Mouse (Mus musculus) thymus, adult 18-20 months (tissue): ENCODE data around the gene Gaa.
"Not testable (repeated sequence)": the region's sequence is repeated elsewhere in the genome, so short reads cannot be mapped to it uniquely, and the experiment has no call there.

Experiments used
- DNase-seq, 2 experiments: peaks; one replicate each; pipeline ENCODE4 v3.0.0; 2022; ENCODE audit warnings: mixed read lengths in 2 of 2

Gene Gaa

DNA sequence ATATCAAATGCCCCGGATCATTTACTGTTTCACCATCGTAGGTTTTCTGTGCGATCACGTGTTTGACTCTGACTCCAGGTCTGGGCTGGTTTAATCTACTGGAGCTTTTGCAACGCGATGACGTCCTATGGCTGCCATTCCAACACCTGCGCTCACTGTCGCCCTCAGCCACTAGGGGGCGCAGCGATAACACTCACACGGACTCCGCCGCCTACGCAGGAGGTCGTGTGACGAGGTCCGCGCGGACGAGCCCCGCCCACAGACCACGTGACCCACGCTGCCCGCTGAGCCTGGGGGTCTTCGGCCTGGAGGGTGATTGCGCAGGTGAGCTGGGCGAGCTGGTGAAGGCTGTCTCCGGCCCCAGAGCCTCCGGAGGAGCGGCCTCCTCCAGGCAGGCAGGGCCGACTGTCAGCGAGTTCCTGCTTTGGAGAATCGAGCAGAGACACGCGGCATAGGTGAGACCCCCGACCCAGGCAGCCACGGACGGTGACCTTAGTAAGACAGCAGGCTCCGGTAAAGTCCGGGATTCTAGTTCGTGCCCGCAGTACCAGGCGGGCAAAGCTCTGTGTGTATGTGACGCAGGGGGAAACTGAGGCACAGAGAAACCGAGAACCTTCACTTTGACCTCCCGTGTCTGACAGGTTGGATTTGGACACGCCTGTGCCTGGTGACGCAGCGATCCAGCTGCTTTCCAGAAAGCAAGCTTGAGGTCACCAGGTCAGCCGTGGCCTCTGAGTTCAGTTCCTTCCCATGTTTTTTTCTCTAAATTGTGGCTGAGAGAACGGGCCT is at the start of gene Gaa:
Gene Gaa, plus strand, starts transcription at position 120 of the 789 bp plus-strand sequence.
- DNase-seq, result peak; percentile 86 to 90

- no peak for DNase-seq
Measured at GRCm38 (mm10) chr11:119219816-119220465, 47.7 kb upstream of the Gaa start.

GRCm38 (mm10) chr11:119221812-119222510 is 45.7 kb upstream of the Gaa start:
- DNase-seq, result no peak

- no peak for DNase-seq
Measured at GRCm38 (mm10) chr11:119223124-119223890, 44.4 kb upstream of the Gaa start.

GRCm38 (mm10) chr11:119224926-119225325 is 42.8 kb upstream of the Gaa start:
- DNase-seq, result no peak

DNA sequence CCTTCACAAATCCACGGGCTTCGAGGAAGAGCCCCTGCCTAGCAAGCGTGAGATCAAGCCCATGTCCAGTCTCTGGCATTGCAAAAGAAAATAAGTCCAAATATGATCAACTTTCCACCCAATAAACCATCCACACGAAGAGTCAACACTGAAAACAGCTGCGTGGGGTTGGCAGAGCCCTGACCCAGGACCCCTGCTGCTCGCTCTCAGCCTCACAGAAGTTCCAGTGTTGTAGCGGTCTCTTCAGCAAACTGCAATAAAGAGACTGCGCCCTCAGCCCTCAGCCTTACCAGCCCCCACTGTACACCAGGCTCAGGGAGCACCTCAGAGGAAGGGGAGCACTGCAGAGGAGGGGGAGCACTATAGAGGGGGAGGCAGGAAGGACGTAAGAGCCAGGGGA is 42.1 kb upstream of the Gaa start:
- DNase-seq, result no peak

DNA sequence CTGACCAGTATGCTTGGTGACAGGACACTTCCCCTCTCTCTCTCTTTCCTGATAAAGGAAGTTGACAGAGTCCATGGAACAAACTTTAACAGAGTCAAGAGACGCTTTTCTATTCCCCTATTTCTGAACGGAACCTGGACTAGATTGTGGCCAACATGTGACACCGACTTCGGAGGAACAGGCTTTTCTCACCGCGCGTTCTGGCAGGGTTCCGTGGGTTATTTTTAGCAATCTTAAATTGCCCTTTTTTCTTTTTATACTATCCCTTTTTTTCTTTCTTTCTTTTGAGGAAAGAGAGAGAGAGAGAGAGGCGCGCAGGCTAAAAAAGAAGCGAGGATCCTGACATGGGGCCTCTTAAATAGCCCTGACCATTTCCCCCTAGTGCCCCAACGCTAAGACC is 40.1 kb upstream of the Gaa start:
- DNase-seq, result no peak

GRCm38 (mm10) chr11:119228091-119228781 is 39.5 kb upstream of the Gaa start, which contains the start of the genes Tbc1d16 and Ccdc40:
Gene Tbc1d16, minus strand, starts transcription at chr11:119228499.
Gene Ccdc40, plus strand, starts transcription at chr11:119228572.
- DNase-seq, result peak in 1 of 2 experiments; percentile 33

DNA sequence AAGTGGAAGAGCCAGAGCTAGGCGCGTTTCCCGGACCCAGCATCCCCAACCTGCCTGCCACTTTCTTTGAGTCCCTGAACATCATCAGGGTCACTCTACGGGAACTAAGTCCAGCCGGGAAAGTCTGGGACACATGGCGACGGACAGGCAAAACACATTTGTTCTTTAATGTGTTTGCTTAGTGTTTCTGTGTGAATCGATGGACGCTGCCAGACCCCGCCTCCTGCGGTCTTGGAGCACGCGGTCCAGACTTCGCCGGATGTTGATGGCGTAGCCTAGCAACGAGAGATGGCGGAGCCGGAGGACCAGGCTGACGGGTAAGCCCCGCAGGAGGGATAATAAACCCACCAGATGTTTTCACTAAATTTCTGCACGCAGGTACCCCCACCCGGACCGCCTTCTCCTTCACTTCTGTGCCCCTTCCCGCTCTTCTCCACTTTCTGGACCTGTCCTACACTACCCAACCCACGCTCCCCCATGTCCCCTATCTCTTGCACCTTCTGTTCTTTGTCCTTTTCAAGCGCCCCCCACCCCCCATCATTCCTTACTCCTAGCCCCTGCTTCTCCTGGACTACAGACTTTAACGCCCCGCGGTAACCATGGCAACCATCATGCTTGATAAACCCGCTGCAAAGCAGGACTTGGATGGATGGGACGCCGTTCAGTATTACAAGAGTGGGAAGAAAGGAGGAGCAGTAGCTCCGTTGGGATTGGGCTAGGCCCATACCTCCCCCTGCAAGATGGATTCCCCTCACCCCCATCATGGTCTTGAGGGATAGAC is 38.7 kb upstream of the Gaa start:
- peak; percentile 42 to 46 for DNase-seq

- no peak for DNase-seq
Measured at GRCm38 (mm10) chr11:119234770-119235169, 32.9 kb upstream of the Gaa start.

DNA sequence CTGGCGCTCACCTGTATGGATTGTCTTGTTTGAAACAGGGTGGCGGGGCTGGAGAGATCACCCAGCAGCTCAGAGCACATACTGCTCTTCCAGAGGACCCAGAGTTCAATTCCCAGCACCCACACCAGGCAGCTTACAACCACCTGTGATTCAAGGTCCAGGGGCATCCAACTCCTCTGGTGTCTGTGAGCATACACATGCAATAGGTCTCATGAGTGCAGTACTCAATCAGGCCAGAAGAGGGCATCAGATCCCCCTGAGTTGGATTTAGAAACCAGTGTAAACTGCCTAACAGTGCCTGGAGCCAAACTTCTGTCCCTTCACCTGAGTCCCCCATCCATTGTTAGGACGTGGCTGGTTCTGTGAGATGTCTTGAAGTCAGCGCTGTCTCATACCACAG is 32.1 kb upstream of the Gaa start:
- peak in 1 of 2 experiments; percentile 40 for DNase-seq

DNA sequence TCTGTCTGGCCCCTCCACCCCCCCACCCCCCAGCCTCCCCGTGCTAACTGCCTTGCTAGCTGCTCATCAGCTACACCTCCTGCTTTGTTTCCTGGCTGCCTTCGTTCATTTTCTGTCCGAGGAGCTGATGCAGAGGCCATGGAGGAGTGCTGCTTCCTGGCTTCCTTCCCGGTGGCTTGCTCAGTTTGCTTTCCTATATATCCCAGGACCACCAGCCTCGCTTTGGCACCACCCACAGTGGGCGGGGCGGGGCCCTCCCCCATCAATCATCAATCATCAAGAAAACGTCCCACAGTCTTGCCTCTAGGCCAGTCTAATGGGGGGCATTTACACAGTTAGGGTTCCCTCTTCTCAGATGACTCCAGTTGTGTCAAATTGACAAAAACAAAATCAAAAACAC is 31.3 kb upstream of the Gaa start:
- no peak for DNase-seq

GRCm38 (mm10) chr11:119237007-119237406 is 30.7 kb upstream of the Gaa start:
- no peak for DNase-seq

GRCm38 (mm10) chr11:119237568-119238304 is 30.0 kb upstream of the Gaa start:
- DNase-seq, result peak; percentile 42 to 55

DNA sequence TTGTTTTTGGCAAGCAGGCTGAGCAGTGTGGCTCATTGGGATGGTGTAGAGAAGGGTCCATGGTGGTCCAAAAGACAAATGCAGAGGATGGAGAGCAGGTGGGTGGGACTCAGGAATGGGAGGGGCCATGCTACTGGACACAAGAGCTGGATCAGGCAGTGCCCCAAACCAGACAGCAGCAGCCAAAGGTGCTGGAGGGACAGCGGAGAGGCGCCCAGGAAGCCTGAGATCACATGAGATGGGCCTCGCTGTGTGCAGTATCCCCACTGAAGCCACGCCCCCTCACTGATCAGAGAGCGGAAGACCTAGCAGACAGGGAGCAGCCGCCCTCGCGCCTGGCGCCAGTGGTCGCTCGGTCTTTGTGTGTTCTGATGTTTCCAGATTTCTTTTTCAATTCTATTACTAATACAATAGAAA is 29.4 kb upstream of the Gaa start:
- DNase-seq, result peak; percentile 68 to 75

GRCm38 (mm10) chr11:119239480-119239879 is 28.2 kb upstream of the Gaa start:
- DNase-seq, result no peak

GRCm38 (mm10) chr11:119245543-119245942 is 22.1 kb upstream of the Gaa start:
- not testable (repeated sequence) for DNase-seq

DNA sequence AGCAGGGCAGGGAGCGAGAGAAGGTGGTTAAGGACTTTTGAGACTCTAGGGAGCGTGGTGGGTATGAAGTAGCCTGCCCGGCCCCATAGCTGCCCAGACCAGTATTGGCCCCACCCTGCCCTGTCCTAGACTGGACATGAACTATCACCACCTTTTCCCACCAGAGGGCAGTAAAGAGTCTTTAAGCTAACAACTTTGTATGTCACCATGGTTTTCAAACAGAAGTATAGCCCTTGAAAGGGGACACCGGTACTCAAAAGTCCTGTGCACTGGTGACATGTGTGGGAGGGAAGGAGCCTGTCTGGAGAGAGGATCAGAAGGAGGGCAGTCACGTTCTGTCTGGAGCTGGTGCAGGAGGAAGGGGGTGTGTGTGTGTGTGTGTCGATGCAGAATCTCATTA is 18.7 kb upstream of the Gaa start:
- no peak for DNase-seq

DNA sequence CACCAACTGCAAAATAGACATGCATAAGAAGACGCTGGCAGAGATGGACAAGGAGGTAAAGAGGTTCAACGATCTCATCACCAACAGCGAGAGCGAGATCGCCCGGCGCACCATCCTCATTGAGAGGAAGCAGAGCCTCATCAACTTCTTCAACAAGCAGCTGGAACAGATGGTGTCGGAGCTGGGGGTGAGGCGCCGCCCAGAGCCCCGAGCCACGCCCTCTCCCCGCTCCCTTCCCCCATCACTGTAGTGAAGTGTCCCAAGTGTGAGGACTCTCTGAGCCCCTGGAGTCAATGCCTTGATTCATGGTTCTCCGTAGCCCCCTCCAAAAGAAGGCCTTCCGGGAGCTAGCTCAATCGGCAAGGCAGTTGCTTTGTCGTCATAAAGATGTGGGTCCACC is 16.7 kb upstream of the Gaa start:
- DNase-seq, result no peak

DNA sequence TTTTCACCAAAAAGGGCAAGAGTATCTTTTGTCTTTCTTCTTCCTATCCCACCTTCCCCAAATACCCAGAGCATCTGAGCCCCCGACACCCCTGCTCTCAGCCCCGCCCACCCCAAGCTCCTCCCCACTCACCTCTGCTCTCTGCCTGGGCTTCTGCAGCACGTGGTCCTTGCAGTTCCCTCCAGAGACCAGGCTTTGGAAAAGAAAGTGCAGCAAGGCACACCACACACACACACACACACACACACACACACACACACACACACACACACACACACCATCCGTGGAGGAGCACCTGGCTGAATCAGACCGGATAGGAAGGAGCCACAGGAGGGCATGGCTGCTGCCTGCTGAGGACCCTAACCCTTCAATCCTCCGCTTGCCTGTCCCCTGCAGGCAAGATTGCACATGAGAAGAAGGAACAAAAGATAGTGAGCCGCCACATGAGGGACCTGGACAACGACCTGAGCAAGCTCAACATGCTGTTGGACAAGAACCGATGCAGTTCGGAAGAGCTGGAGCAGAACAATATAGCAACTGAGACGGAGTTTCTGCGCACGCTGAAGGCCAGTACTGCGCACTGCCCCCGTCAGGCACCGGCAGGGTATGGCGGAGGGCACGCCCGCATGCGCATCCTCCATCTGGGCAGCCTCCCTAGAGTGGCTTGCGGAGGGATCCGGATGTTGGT is 14.7 kb upstream of the Gaa start:
- no peak for DNase-seq
